Mouse (Mus musculus) lung, postnatal 0 days (tissue): ENCODE measurements around the gene Kif26a.

ENCODE experiments used
- CTCF ChIP-seq: IDR thresholded peaks from 2 replicates; pipeline ENCODE4 v1.5.1; 2016; ENCODE audit warnings: antibody characterized with exemption, mild to moderate bottlenecking
- EP300 ChIP-seq: IDR thresholded peaks from 2 replicates; pipeline ENCODE4 v1.6.1; 2016; ENCODE audit warnings: antibody characterized with exemption, mild to moderate bottlenecking, control low read depth

- TF ChIP-seq EP300 (no peak), CTCF (no peak)
Observed at GRCm38 (mm10) chr12:112154476-112154875, 8.5 kb downstream of the Kif26a start.
